Mouse (Mus musculus) gastrocnemius, adult 18-20 months (tissue): Measurements from ENCODE around the gene Tktl1. TPM values are rescaled to one million over a fixed set of nuclear protein-coding genes. Genes with fewer than 3 reads are reported as not detected.

ENCODE experiments used
- total RNA-seq, 2 experiments: library from RNA; stranded (reverse); gene quantifications; 2 replicates each; pipeline ENCODE4 v1.2.3; 2021

The Tktl1 gene
- total RNA-seq, 2 experiments from 2014 or later = not detected

Other genes with a start within 250 kb of the Tktl1 start
- 1 to 10 TPM; 1.6 to 2.0 TPM for gene Renbp, start 246.4 kb upstream of the Tktl1 start, total RNA-seq
- gene Hcfc1, start 210.9 kb upstream of the Tktl1 start, total RNA-seq = 10 to 100 TPM; 30.2 to 31.9 TPM
- 10 to 100 TPM; 35.6 to 36.1 TPM for gene Irak1, start 153.3 kb upstream of the Tktl1 start, total RNA-seq
- not detected for gene Opn1mw, start 49.8 kb upstream of the Tktl1 start, total RNA-seq
- 10 to 100 TPM; 27.7 to 29.2 TPM for gene Mecp2, start 41.9 kb upstream of the Tktl1 start, total RNA-seq
- not detected for gene Tex28, start 9.4 kb upstream of the Tktl1 start, total RNA-seq
- 10 to 100 TPM; 30.5 to 50.1 TPM for gene Flna, start 72.6 kb downstream of the Tktl1 start, total RNA-seq
- 10 to 100 TPM; 25.0 to 32.4 TPM for gene Emd, start 77.4 kb downstream of the Tktl1 start, total RNA-seq
- gene Rpl10, start 93.6 kb downstream of the Tktl1 start, total RNA-seq = 100 to 1,000 TPM; 172 to 189 TPM
- gene Taz, start 104.7 kb downstream of the Tktl1 start, total RNA-seq = 10 to 100 TPM; 40.2 to 47.4 TPM
- 100 to 1,000 TPM; 114 to 124 TPM for gene Dnase1l1, start 105.1 kb downstream of the Tktl1 start, total RNA-seq
- gene Atp6ap1, start 119.8 kb downstream of the Tktl1 start, total RNA-seq = 10 to 100 TPM; 92.1 to 95.3 TPM
- 10 to 100 TPM; 27.9 to 35.9 TPM for gene Gdi1, start 127.7 kb downstream of the Tktl1 start, total RNA-seq
- gene Fam50a, start 135.8 kb downstream of the Tktl1 start, total RNA-seq = 10 to 100 TPM; 21.1 to 27.3 TPM
- gene Plxna3, start 151.8 kb downstream of the Tktl1 start, total RNA-seq = under 1 TPM; 0.37 to 0.52 TPM
- 10 to 100 TPM; 39.8 to 40.6 TPM for gene Lage3, start 176.4 kb downstream of the Tktl1 start, total RNA-seq
- gene Ubl4a, start 196.0 kb downstream of the Tktl1 start, total RNA-seq = 10 to 100 TPM; 55.7 to 58.4 TPM
- gene Slc10a3, start 196.1 kb downstream of the Tktl1 start, total RNA-seq = 1 to 10 TPM; 1.9 to 3.8 TPM
- gene Fam3a, start 216.0 kb downstream of the Tktl1 start, total RNA-seq = 10 to 100 TPM; 13.4 to 16.7 TPM
- gene Ikbkg, start 216.0 kb downstream of the Tktl1 start, total RNA-seq = 10 to 100 TPM; 19.6 to 23.1 TPM